Mouse (Mus musculus) mature B cell (primary cell): ENCODE data around the gene Cemip.

ENCODE experiments used
- in situ Hi-C: fragments of 300-500 bp; cut with MboI; formaldehyde crosslinking; loops from 2 replicates; pipeline ENCODE4 v1.14.3; 2019

Cemip gene

GRCm38 (mm10) chr7:84028368-84028767 is 57.9 kb downstream of the Cemip start:
- in situ Hi-C loops = no loop called here

GRCm38 (mm10) chr7:84026950-84027585 is 59.2 kb downstream of the Cemip start:
- in situ Hi-C loops = no loop called here

- in situ Hi-C loops = no loop called here
Measured at GRCm38 (mm10) chr7:84026090-84026489, 60.2 kb downstream of the Cemip start.

DNA sequence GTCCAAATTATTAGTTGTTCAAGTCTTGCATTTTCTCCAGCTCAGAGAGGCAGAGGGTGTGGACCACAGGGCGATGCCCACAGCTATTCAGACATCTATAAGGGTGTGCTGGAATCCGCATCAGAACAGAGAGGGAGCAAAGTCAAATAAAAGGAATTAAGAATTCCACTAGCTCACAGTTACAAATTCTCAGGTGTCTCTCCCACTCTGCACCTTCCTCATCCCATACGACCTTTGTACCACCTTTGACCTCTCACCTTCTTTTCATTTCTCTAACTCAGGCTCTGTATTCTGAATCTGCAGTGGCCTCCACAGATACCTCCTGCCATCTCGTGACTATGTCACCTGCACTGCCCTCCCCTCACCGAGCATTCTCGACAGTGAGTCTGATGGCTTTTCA is 62.8 kb downstream of the Cemip start:
- in situ Hi-C loops = no loop called here

GRCm38 (mm10) chr7:84022462-84022861 is 63.8 kb downstream of the Cemip start:
- in situ Hi-C loops = no loop called here

DNA sequence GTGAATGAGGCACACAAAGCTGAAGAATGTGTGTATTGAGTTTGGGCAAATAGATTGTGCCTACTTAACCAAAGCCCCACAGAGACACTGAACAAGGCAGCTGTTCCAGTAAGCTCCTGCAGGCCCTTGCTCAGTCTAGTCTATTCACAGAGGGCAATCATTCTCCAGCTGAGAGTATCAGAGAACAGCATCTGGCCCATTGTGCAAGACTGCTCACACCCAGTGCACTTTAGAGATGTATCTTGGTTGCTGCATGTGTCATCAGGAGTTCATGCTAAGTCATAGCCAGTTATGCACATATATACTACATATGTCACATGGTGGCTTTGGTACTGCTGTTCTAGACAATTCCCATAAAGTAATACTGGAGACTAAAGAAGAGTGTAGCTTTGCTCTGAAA is 66.9 kb downstream of the Cemip start:
- in situ Hi-C loops = no loop called here

DNA sequence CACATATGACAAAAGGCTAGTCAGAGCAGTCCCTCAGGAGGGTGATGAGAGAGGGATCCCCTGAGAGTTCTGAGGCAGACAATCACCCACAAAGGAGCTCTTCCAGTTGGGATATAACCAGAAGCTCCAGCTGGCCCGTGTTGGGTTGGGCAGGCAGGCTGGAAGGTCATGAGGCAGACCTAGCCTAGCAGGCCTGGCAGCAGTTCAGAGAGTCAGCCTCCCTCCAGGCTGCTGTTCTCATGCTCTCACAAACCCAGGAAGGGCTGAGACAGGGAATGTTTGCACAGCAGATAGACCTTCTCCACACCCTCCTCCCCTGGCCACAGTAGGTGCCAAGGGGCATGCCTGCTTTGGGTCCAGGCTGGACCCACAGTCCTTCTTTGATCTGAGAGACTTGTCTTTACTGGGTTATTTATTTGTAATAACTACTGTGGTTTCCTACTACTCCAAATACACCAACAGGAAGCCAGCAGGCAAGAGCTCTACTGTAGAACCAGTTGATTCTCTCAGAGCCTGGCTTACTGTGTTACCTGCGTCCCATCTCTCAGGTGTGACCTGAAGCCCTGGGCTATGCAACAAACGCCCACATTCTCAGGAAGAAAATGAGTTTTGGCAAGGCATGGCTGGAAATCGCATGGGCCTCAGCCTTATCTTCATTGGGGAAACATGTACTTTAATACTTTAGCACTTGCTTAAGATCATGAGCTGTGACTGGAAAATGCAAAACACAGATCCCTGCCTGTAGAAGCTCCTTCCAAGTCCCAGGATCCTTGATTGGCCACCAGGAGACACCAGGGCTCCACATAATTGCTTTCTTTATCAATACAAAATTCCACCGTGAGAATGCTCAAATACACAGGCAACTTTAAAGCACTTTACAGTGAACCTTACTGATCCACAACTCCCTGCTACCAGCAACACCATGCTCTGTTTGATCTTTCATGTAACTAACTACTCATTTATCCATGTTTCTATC is 67.7 kb downstream of the Cemip start:
- in situ Hi-C loops = no loop called here

DNA sequence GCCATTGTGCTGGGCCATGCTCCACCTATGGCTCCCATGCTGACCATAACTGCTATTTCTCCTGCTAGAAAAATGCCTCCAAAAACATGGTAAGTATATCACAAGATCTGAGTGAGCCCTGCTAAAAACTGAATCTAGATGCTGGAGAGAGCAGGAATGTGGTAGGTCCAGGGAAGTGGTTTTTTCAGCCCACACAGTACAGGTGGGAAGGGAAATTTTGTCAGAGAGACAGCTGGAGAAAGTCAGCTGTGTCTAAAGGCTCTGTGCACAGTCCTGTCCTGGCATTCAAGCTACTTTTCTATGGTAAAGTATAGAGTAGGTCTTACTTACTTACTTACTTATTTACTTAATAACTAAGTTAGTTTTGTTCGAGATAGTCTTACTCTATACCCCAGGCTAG is 71.3 kb downstream of the Cemip start:
- in situ Hi-C loops = no loop called here

GRCm38 (mm10) chr7:84013656-84014055 is 72.6 kb downstream of the Cemip start:
- in situ Hi-C loops = no loop called here

GRCm38 (mm10) chr7:84004357-84004756 is 81.9 kb downstream of the Cemip start:
- in situ Hi-C loops = no loop called here

DNA sequence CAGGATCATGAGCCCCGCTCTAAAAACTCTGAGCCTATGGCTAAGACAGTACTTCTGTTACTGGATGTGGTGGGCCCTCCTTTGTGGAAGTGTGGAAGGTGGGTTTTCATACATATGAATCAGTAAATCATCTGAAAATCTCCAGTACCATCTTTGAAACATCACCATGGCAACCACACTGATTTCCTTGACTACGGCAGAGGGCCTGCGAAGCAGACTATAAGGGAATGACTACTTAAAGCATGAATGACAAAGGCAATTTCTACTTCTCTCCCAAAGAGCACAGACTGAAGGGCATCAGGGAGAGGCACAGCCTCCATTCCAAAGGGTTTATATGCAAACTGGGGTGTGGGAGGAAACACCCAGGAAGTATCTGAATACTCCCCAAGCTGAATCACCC is 84.8 kb downstream of the Cemip start:
- in situ Hi-C loops = no loop called here

DNA sequence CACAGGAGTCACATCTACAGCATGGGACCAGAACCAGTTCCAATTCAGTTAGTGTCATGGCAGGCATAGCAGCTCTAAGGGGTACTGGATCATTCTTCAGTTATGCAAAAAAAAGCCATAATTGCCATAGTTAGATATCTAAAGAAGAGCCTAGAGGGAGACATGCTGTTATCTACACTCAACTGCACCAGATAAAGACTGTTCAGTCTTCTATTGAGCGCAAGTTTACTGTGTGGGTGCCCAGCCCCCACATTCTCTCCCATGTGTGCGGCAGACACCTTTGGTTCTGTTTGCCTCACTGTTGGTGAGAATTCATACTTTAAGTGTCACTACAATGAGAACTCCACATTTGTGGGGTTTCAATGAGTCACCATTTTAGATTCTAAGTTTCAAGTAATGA is 85.6 kb downstream of the Cemip start:
- in situ Hi-C loops = no loop called here

DNA sequence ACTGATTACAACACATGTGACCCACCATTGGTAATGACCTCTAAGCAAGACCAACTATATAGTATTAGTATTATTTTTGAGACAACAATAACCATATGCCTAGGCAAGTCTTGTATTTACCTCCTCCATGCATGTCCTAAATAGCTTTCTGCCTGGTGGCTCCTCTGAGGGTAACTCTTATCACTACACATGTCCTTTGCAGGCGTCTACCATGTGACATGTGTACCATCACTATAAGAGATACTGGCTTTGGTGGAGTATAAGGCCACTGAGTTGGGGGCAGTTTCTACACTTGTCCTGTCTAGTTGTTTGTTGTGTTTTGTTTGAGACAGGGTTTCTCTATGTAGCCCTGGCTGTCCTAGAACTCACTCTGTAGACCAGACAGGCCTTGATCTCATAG is 86.7 kb downstream of the Cemip start:
- in situ Hi-C loops = no loop called here

DNA sequence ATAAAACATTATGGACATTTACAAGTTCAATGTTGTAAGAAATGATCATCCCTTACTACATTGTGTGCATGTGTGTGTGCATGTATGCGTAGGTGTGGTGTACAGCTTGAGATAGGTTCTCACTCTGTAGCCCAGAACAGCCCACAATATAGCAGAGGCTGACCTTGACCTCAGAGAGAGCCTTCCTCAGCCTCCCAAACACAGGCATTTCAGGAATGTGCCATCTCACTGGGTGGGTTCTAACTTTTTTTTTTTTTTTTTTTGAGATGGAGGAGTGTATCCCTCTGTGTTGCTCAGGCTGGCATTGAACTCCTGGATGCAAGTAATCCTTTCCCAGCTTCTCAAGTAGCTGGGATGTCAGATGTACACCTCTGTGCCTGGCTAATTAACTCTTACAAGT is 92.0 kb downstream of the Cemip start:
- in situ Hi-C loops = no loop called here

- in situ Hi-C loops = no loop called here
Measured at GRCm38 (mm10) chr7:83989294-83989693, 97.0 kb downstream of the Cemip start.

DNA sequence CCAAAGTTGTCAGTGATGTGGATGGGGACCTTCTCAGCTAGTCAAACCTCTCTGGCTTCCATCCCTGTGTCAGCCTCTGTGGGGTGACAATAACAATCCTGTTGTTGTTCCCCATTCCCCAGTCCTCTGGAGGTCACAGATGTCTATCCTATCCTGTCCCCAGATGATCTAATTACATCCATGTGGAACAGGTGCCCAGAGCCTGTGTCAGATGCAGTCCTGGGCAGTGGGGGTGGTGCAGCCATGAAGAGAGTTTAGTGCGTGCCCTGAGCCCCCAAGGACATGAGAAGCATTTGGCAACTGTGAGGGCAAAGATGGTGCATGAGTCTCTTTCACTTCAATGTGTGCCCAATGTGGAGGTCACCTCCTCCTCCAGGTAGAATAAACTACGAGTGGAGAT is 100.6 kb downstream of the Cemip start:
- in situ Hi-C loops = no loop called here

DNA sequence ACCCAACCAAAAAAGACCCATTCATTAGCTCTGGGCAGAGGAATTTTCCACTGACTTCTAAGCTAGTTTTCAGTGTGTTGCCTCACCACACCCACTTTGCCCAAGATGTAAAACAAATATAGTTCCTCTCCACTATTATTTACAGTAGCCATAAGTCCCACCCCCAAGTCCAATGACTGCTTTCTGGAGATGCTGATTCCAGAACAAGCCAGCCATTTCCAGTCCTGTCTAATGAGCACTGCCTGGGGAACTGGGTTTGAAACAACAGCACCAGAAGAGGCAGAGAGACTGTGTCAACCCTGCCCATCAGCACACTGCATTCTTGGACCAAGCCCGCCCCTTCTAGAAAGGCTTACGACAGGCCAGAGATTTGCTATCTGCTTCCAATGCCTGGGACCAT is 103.7 kb downstream of the Cemip start:
- in situ Hi-C loops = no loop called here

- in situ Hi-C loops = no loop called here
Measured at GRCm38 (mm10) chr7:83978945-83979536, 107.3 kb downstream of the Cemip start.

DNA sequence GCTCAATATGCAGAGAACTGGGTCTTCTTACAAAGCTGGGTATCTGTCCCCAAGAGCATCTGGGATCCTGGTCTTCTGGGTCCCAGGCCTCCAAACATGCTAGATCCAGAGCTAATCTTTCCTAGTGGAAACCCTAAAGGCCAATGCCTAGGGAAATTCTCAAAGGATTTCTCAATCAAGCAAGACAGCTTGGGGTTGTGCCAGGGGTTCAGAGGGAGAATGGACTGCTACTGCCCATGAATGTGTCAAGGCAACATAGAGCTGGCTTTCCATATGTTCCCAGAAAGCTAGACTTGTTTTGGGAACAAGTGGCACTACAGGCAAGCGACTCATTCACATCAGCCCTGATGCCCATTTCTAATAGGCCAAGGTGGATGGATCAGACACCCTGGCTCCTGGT is 107.9 kb downstream of the Cemip start:
- in situ Hi-C loops = no loop called here

DNA sequence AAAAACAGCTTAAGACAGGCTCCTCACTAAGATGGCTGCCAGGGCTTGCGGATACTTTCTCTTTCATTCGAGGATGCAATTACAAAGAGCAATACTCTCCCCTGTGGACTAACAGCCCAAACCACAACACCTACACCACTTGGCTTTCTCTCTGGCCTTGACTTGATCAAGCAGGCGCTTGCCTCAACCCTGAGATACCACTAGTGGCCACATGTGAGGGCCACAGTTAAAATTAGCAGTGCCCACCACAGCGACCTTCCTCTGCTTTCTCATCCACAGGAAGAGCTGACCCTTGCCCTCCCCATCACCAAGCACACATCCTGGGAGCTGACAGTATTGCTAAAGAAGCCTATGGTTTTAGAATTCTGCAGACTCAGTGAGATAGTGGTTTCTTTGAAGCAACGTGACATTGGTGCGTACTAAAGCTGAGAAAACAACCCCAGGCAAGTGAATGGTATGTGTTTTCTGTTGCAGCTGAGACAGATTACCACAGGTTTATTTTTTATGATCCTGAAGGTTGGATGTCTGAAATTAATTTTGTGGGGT is 109.8 kb downstream of the Cemip start:
- in situ Hi-C loops = no loop called here

- in situ Hi-C loops = no loop called here
Measured at GRCm38 (mm10) chr7:83975283-83975682, 111.0 kb downstream of the Cemip start.

DNA sequence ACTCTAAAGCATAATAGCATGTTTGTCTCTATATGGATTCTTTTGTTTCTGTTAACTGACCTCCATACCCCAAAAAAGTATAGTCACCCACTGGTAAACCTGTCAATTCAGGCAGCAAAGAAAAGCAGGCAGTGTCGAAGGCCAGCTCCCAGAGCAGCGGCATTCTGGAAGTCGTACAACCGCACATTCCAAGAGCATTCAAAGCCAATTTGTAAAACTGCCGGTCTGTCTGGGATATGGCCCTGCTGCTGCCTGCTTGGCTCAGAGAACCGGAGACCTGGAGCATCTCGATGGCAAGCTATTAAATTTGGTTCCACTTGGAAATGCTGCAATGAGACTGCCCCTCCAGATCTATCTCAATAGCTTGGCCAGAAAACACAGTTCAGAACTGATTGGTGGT is 113.8 kb downstream of the Cemip start:
- in situ Hi-C loops = no loop called here
